Mouse (Mus musculus): ENCODE measurements around the gene Man2b1.

The Man2b1 gene

GRCm38 (mm10) chr8:85083108-85083813 is at the start of gene Man2b1:
Gene Man2b1, plus strand, starts transcription at chr8:85083270.
- in situ Hi-C loops (cut with MboI; ENCODE audit: low pct_unique_long_range_greater_than_20kb in 1 of 2, low sequenced_read_pairs in 2 of 2, unreplicated experiment in 1 of 2), result no loop called here

- in situ Hi-C loops (cut with MboI; ENCODE audit: low pct_unique_long_range_greater_than_20kb in 1 of 2, low sequenced_read_pairs in 2 of 2, unreplicated experiment in 1 of 2), result no loop called here
Observed at GRCm38 (mm10) chr8:85033867-85034266, 49.2 kb upstream of the Man2b1 start.

- in situ Hi-C loops (cut with MboI; ENCODE audit: low pct_unique_long_range_greater_than_20kb in 1 of 2, low sequenced_read_pairs in 2 of 2, unreplicated experiment in 1 of 2), result no loop called here
Observed at GRCm38 (mm10) chr8:85034764-85035163, 48.3 kb upstream of the Man2b1 start.

- in situ Hi-C loops (cut with MboI; ENCODE audit: low pct_unique_long_range_greater_than_20kb in 1 of 2, low sequenced_read_pairs in 2 of 2, unreplicated experiment in 1 of 2), result no loop called here
Observed at GRCm38 (mm10) chr8:85035165-85035727, 47.8 kb upstream of the Man2b1 start.

- in situ Hi-C loops (cut with MboI; ENCODE audit: low pct_unique_long_range_greater_than_20kb in 1 of 2, low sequenced_read_pairs in 2 of 2, unreplicated experiment in 1 of 2), result no loop called here
Observed at GRCm38 (mm10) chr8:85035728-85036310, 47.3 kb upstream of the Man2b1 start.

GRCm38 (mm10) chr8:85036381-85036717 is 46.7 kb upstream of the Man2b1 start:
- in situ Hi-C loops (cut with MboI; ENCODE audit: low pct_unique_long_range_greater_than_20kb in 1 of 2, low sequenced_read_pairs in 2 of 2, unreplicated experiment in 1 of 2), result no loop called here

GRCm38 (mm10) chr8:85036718-85037365 is 46.2 kb upstream of the Man2b1 start, which contains the start of gene Tnpo2:
Gene Tnpo2, plus strand, starts transcription at chr8:85036915.
- in situ Hi-C loops (cut with MboI; ENCODE audit: low pct_unique_long_range_greater_than_20kb in 1 of 2, low sequenced_read_pairs in 2 of 2, unreplicated experiment in 1 of 2), result no loop called here

GRCm38 (mm10) chr8:85037366-85037680 is 45.7 kb upstream of the Man2b1 start:
- in situ Hi-C loops (cut with MboI; ENCODE audit: low pct_unique_long_range_greater_than_20kb in 1 of 2, low sequenced_read_pairs in 2 of 2, unreplicated experiment in 1 of 2), result no loop called here

- in situ Hi-C loops (cut with MboI; ENCODE audit: low pct_unique_long_range_greater_than_20kb in 1 of 2, low sequenced_read_pairs in 2 of 2, unreplicated experiment in 1 of 2), result no loop called here
Observed at GRCm38 (mm10) chr8:85037681-85038531, 45.2 kb upstream of the Man2b1 start.

- in situ Hi-C loops (cut with MboI; ENCODE audit: low pct_unique_long_range_greater_than_20kb in 1 of 2, low sequenced_read_pairs in 2 of 2, unreplicated experiment in 1 of 2), result no loop called here
Observed at GRCm38 (mm10) chr8:85043619-85044018, 39.5 kb upstream of the Man2b1 start.

GRCm38 (mm10) chr8:85057367-85057766 is 25.7 kb upstream of the Man2b1 start:
- in situ Hi-C loops (cut with MboI; ENCODE audit: low pct_unique_long_range_greater_than_20kb in 1 of 2, low sequenced_read_pairs in 2 of 2, unreplicated experiment in 1 of 2), result no loop called here

- in situ Hi-C loops (cut with MboI; ENCODE audit: low pct_unique_long_range_greater_than_20kb in 1 of 2, low sequenced_read_pairs in 2 of 2, unreplicated experiment in 1 of 2), result no loop called here
Observed at GRCm38 (mm10) chr8:85059879-85060616, 23.0 kb upstream of the Man2b1 start, which contains the start of gene Fbxw9. Gene Fbxw9, plus strand, starts transcription at chr8:85060055.

- in situ Hi-C loops (cut with MboI; ENCODE audit: low pct_unique_long_range_greater_than_20kb in 1 of 2, low sequenced_read_pairs in 2 of 2, unreplicated experiment in 1 of 2), result no loop called here
Observed at GRCm38 (mm10) chr8:85062603-85063002, 20.5 kb upstream of the Man2b1 start.

- in situ Hi-C loops (cut with MboI; ENCODE audit: low pct_unique_long_range_greater_than_20kb in 1 of 2, low sequenced_read_pairs in 2 of 2, unreplicated experiment in 1 of 2), result no loop called here
Observed at GRCm38 (mm10) chr8:85065213-85065612, 17.9 kb upstream of the Man2b1 start.

- in situ Hi-C loops (cut with MboI; ENCODE audit: low pct_unique_long_range_greater_than_20kb in 1 of 2, low sequenced_read_pairs in 2 of 2, unreplicated experiment in 1 of 2), result no loop called here
Observed at GRCm38 (mm10) chr8:85067155-85067554, 15.9 kb upstream of the Man2b1 start.

GRCm38 (mm10) chr8:85067982-85068381 is 15.1 kb upstream of the Man2b1 start, which contains the start of gene Gm5741:
Gene Gm5741, minus strand, starts transcription at chr8:85067982.
- in situ Hi-C loops (cut with MboI; ENCODE audit: low pct_unique_long_range_greater_than_20kb in 1 of 2, low sequenced_read_pairs in 2 of 2, unreplicated experiment in 1 of 2), result no loop called here

GRCm38 (mm10) chr8:85071041-85071440 is 12.0 kb upstream of the Man2b1 start:
- in situ Hi-C loops (cut with MboI; ENCODE audit: low pct_unique_long_range_greater_than_20kb in 1 of 2, low sequenced_read_pairs in 2 of 2, unreplicated experiment in 1 of 2), result no loop called here
